20 mouse cellular contexts compared by ENCODE assay signal in the genomic region with DNA sequence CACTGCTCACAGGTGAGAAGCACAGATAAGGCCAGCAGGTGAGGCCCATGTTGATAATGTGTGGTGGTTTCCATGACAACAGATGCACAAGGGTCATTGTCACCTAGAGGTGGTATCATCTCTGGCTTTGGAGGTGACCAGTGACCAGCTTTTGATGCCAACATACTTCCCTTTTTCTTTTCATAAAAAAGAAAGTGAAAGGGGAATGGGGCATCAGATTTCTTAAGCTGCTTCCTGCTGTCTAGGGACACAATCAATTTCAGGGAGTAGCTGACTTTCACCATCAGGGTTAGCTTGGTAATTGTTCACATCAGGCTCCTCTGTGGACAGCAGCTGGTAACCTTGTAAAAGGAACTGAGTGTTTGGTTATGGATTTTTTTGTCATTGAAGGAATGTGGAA.
DNase-seq lines count a peak whose midpoint lies in the region; ATAC-seq lines count a peak whose summit lies in the region.
"Had no signal": no experiment of that assay in that cellular context is flagged by ENCODE, and none has a peak within 500 bp of the region (broad histone marks: within the 10 kb centered on the region; RNA-seq: fewer than 3 reads in every experiment).

No protein-coding gene starts in this region.

- intact Hi-C loops in left cerebral cortex, postnatal 10 days (cut with DNase I): no loop called here

- DNase-seq in kidney, postnatal 25 days: no peak
- DNase-seq in gastrocnemius, postnatal 10 days: no peak
- DNase-seq in left cerebral cortex, postnatal 10 days (ENCODE audit: extremely low spot score in 1 of 2, low spot score in 2 of 2): no peak
- no peak for DNase-seq in adrenal gland, postnatal 14 days
- DNase-seq: adrenal gland, adult 2 months; adrenal gland, adult 8-10 months; adrenal gland, postnatal 10 days; adrenal gland, postnatal 25 days; adrenal gland, postnatal 36 days; B cell, adult 2 months; cerebellum, adult 11 months; cerebellum, adult 11-12 months; cerebellum, adult 18-20 months had no signal

- 0 out of 2 replicates have a peak, but pooled peaks have one; percentile 25 for ATAC-seq in common myeloid progenitor, adult 5-6 weeks (replicated peaks; ENCODE audit: low read depth, poor library complexity, severe bottlenecking)
- peak; percentile 55 for ATAC-seq in granulocyte monocyte progenitor cell, adult 5-6 weeks (replicated peaks; ENCODE audit: poor library complexity, severe bottlenecking)
- peak; percentile 24; the same call in 1 of the 2 replicates for ATAC-seq in megakaryocyte, adult 5-6 weeks (ENCODE audit: poor library complexity, severe bottlenecking)
- ATAC-seq in megakaryocyte progenitor cell, adult 5-6 weeks (replicated peaks; ENCODE audit: poor library complexity): peak; percentile 63
- ATAC-seq: activated CD4-positive, CD25-positive, alpha-beta regulatory T cell, adult 4 months; CD4-positive, CD25-positive, alpha-beta regulatory T cell, adult 4 months; Patski had no signal
